Mouse (Mus musculus): ENCODE data around the gene Rab11fip2. TPM values are rescaled to one million over a fixed set of nuclear protein-coding genes. Genes with fewer than 3 reads are reported as not detected.
A peak's percentile ranks its signal among the peaks of the same experiment; 100 is the strongest.

Gene Rab11fip2
- polyA plus RNA-seq, 1 experiment from 2014 or later: 7.2 TPM

GRCm38 (mm10) chr19:59932085-59932484 is 11.4 kb downstream of the Rab11fip2 start:
- no peak for TF ChIP-seq CTCF (IDR thresholded peaks at IDR 0.05; ENCODE audit: low read depth)
- H3K9me3 ChIP-seq (replicated peaks; ENCODE audit: low read length): no peaks in the 10 kb centered on the region
- H3K36me3 ChIP-seq (ENCODE audit: insufficient read depth, low read length): no peaks in the 10 kb centered on the region
- H3K4me3 ChIP-seq (replicated peaks; ENCODE audit: low read depth, low read length): no peak overlapping the region
- H3K27ac ChIP-seq: no peak overlapping the region
- H3K9ac ChIP-seq (ENCODE audit: low read depth, low read length): no peak overlapping the region
- no peak overlapping the region for H3K4me2 ChIP-seq (ENCODE audit: low read length)
- WGBS: 91% methylated on average over 10 of the region's 10 CpGs
- H3K27me3 ChIP-seq (ENCODE audit: insufficient read depth, low read length): no peaks in the 10 kb centered on the region
- ATAC-seq (replicated peaks; ENCODE audit: low FRiP score, low read depth): no peak
- no peaks in the 10 kb centered on the region for H3K4me1 ChIP-seq (replicated peaks; ENCODE audit: insufficient read depth, low read length)
- DNase-seq (ENCODE audit: low spot score): no peak

GRCm38 (mm10) chr19:59928672-59929071 is 14.8 kb downstream of the Rab11fip2 start:
- H3K9me3 ChIP-seq (replicated peaks; ENCODE audit: low read length): no peaks in the 10 kb centered on the region
- H3K4me2 ChIP-seq (ENCODE audit: low read length): no peak overlapping the region
- ATAC-seq (replicated peaks; ENCODE audit: low FRiP score, low read depth) (no peak), DNase-seq (ENCODE audit: low spot score) (no peak)
- H3K4me1 ChIP-seq (replicated peaks; ENCODE audit: insufficient read depth, low read length): no peaks in the 10 kb centered on the region
- 81% methylated on average over 4 of the region's 4 CpGs for WGBS
- H3K36me3 ChIP-seq (ENCODE audit: insufficient read depth, low read length): no peaks in the 10 kb centered on the region
- no peaks in the 10 kb centered on the region for H3K27me3 ChIP-seq (ENCODE audit: insufficient read depth, low read length)
- no peak overlapping the region for H3K9ac ChIP-seq (ENCODE audit: low read depth, low read length)
- TF ChIP-seq CTCF (IDR thresholded peaks at IDR 0.05; ENCODE audit: low read depth): no peak
- H3K4me3 ChIP-seq (replicated peaks; ENCODE audit: low read depth, low read length): no peak overlapping the region
- H3K27ac ChIP-seq: no peak overlapping the region

DNA sequence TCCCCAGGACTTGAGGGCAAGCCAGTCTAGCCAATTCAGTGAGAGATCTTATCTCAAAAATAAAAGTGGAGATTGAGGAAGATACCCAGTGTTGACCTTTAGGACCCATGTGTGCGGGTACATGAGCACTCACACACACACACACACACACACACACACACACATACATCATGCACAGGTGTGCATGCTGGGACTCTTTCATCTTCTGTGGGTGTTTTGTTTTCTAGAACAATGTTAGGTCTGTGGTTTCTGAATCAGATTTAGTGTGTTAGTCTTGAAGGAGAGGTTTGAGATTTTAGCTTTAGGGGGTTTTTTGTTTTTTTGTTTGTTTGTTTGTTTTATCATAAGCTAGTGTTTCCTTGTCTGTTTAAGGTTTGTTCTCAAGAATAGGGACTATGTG is 17.3 kb downstream of the Rab11fip2 start:
- no peaks in the 10 kb centered on the region for H3K27me3 ChIP-seq (ENCODE audit: insufficient read depth, low read length)
- ATAC-seq (replicated peaks; ENCODE audit: low FRiP score, low read depth): no peak
- no peak overlapping the region for H3K4me3 ChIP-seq (replicated peaks; ENCODE audit: low read depth, low read length)
- 67% methylated on average over 1 of the region's 1 CpGs for WGBS
- DNase-seq (ENCODE audit: low spot score): no peak
- no peak for TF ChIP-seq CTCF (IDR thresholded peaks at IDR 0.05; ENCODE audit: low read depth)
- no peak overlapping the region for H3K9ac ChIP-seq (ENCODE audit: low read depth, low read length)
- no peak overlapping the region for H3K4me2 ChIP-seq (ENCODE audit: low read length)
- no peaks in the 10 kb centered on the region for H3K36me3 ChIP-seq (ENCODE audit: insufficient read depth, low read length)
- no peaks in the 10 kb centered on the region for H3K9me3 ChIP-seq (replicated peaks; ENCODE audit: low read length)
- no peak overlapping the region for H3K27ac ChIP-seq
- no peaks in the 10 kb centered on the region for H3K4me1 ChIP-seq (replicated peaks; ENCODE audit: insufficient read depth, low read length)

- no peaks in the 10 kb centered on the region for H3K9me3 ChIP-seq (replicated peaks; ENCODE audit: low read length)
- H3K27ac ChIP-seq: no peak overlapping the region
- 73% methylated on average over 3 of the region's 3 CpGs for WGBS
- no peak for TF ChIP-seq CTCF (IDR thresholded peaks at IDR 0.05; ENCODE audit: low read depth)
- DNase-seq (ENCODE audit: low spot score): no peak
- H3K4me1 ChIP-seq (replicated peaks; ENCODE audit: insufficient read depth, low read length): no peaks in the 10 kb centered on the region
- H3K9ac ChIP-seq (ENCODE audit: low read depth, low read length): no peak overlapping the region
- H3K36me3 ChIP-seq (ENCODE audit: insufficient read depth, low read length): 0 out of 2 replicates have a peak, but pooled peaks cover 3% of the 10 kb centered on the region
- H3K4me3 ChIP-seq (replicated peaks; ENCODE audit: low read depth, low read length): no peak overlapping the region
- no peak for ATAC-seq (replicated peaks; ENCODE audit: low FRiP score, low read depth)
- no peaks in the 10 kb centered on the region for H3K27me3 ChIP-seq (ENCODE audit: insufficient read depth, low read length)
- H3K4me2 ChIP-seq (ENCODE audit: low read length): no peak overlapping the region
Measured at GRCm38 (mm10) chr19:59920846-59921245, 22.6 kb downstream of the Rab11fip2 start.

DNA sequence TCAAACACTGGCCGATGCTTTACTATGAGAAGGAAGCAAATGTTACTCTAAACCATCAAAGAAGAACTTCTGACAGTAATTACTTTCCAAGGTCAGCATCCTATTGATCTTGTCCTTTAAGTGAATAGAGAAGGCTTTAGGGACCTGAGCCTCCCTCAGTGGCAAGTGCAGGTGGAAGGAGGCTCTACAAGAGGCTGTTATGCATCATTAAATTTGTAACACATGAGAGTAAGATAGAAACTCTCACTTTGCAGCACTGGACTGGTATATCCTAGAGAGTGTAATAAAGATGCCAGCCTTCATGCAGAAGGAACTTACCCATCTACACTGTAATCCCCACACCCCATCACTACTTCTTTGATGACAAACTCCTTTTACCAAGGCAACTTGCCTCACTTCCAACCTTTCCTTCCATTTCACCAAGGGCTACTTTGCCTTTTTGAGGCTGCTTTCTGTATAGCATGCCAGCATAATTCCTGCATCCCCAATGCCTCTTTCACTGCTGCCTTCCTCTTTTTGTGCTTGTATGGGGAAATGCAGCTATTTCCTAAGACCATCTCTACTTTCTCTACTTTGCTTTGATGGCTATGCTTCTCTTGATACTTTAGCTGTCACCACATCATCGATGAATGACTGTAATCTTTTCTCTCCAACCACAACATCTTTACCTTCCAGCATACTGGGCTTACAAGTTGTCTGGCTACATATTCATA is 25.4 kb downstream of the Rab11fip2 start:
- no peak for TF ChIP-seq CTCF (IDR thresholded peaks at IDR 0.05; ENCODE audit: low read depth)
- H3K9me3 ChIP-seq (replicated peaks; ENCODE audit: low read length): no peaks in the 10 kb centered on the region
- H3K9ac ChIP-seq (ENCODE audit: low read depth, low read length): no peak overlapping the region
- no peak overlapping the region for H3K4me2 ChIP-seq (ENCODE audit: low read length)
- H3K36me3 ChIP-seq (ENCODE audit: insufficient read depth, low read length): 0 out of 2 replicates have a peak, but pooled peaks cover 3% of the 10 kb centered on the region
- DNase-seq (ENCODE audit: low spot score): peak; percentile 66
- ATAC-seq (replicated peaks; ENCODE audit: low FRiP score, low read depth): no peak
- no peak overlapping the region for H3K4me3 ChIP-seq (replicated peaks; ENCODE audit: low read depth, low read length)
- H3K27ac ChIP-seq: no peak overlapping the region
- WGBS: 56% methylated on average over 2 of the region's 2 CpGs
- no peaks in the 10 kb centered on the region for H3K27me3 ChIP-seq (ENCODE audit: insufficient read depth, low read length)
- no peaks in the 10 kb centered on the region for H3K4me1 ChIP-seq (replicated peaks; ENCODE audit: insufficient read depth, low read length)

GRCm38 (mm10) chr19:59911554-59911953 is 31.9 kb downstream of the Rab11fip2 start:
- ATAC-seq (replicated peaks; ENCODE audit: low FRiP score, low read depth): no peak
- no peak overlapping the region for H3K27ac ChIP-seq
- no peak overlapping the region for H3K4me2 ChIP-seq (ENCODE audit: low read length)
- no peaks in the 10 kb centered on the region for H3K27me3 ChIP-seq (ENCODE audit: insufficient read depth, low read length)
- no peak overlapping the region for H3K9ac ChIP-seq (ENCODE audit: low read depth, low read length)
- TF ChIP-seq CTCF (IDR thresholded peaks at IDR 0.05; ENCODE audit: low read depth): no peak
- H3K4me3 ChIP-seq (replicated peaks; ENCODE audit: low read depth, low read length): no peak overlapping the region
- no peaks in the 10 kb centered on the region for H3K9me3 ChIP-seq (replicated peaks; ENCODE audit: low read length)
- no peak for DNase-seq (ENCODE audit: low spot score)
- no peaks in the 10 kb centered on the region for H3K4me1 ChIP-seq (replicated peaks; ENCODE audit: insufficient read depth, low read length)
- H3K36me3 ChIP-seq (ENCODE audit: insufficient read depth, low read length): peaks cover 6% of the 10 kb centered on the region; the same call in 1 of the 2 replicates
- WGBS: 48% methylated on average over 4 of the region's 4 CpGs

All from kidney, postnatal 0 days (tissue).